Mouse (Mus musculus) cerebellum, adult 2 months (tissue): Measurements from ENCODE around the gene Aen.

Experiments
- CTCF ChIP-seq: fragments of 200-500 bp; IDR thresholded peaks from 2 replicates; pipeline ENCODE4 v1.5.1; 2011; ENCODE audit warnings: low read depth, mild to moderate bottlenecking, control low read depth, low read length, moderate library complexity, borderline replicate concordance; ENCODE audit not compliant: insufficient read depth
- POLR2A ChIP-seq: fragments of 200-500 bp; IDR thresholded peaks from 2 replicates; pipeline ENCODE4 v1.6.1; 2011; ENCODE audit warnings: low read length, control low read depth, borderline replicate concordance; ENCODE audit not compliant: insufficient read depth

DNA sequence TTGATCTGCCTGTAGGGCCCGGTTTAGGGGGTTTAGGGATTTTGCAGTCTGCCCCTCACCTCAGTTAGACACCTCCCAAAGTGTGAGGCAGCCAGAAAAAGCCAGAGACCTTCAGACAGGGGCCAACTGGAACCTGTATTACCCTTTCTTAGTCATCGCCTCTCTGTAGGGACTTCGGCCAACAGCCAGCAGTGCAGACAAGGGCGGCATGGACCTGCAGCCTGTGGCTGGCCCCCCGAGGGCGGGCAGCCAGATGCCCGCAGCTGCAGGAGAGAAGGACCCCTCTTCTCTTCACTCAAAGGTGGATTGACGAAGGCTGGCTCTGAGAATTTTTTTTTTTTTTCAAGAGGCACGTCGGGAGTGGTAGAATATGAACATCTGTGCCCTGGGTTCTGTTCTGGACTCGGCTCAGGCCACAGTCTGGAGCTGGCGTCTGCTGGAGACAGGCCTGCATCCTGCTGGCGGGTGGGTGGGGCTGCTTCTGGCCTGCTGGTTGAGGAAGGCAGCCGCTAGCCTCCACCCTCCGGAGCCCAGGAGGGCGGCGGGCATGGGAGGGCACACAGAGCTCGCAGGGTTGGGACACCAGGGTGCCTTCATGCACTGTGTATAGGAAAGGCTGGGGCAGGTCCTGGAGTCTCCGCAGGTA, 43.4 kb downstream of the Aen start:
- TF ChIP-seq CTCF (no peak), POLR2A (no peak)
